Mouse (Mus musculus): Measurements from ENCODE around the gene Mogs. TPM values are rescaled to one million over a fixed set of nuclear protein-coding genes. Genes with fewer than 3 reads are reported as not detected.

Mogs gene
- polyA plus RNA-seq, 1 experiment: 54.5 TPM

DNA sequence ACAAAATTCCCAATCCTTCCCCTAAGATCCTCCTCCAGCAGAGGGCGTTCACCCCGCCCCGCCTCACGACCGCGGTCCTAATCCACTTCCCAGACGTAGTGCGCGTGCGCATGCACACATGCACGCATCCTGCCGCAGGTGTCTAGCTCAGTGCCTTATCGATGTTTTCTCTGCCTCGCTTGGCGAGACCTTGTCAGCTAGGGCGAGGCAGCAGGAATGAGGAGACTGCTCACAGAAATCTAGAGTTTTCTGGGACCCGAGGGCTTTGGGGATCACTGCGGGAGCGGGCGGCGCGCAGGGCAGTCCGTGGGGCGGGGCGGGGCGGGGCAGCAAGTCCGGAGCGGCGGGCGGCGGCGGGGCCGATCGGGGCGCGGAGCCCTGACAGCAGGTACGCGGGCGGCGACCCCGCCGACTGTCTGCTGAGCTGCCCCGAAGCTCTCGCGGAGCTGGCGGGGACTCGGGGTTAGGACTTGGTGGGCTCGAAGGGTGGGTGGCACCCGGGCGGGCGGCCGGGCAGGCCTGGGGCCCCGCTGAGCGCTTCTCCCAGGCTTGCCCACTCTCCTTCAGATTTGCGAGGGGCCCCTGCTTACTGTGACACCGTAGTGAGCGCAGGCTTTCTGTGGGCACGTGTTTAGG lies 50.4 kb downstream of the Mogs start, which contains the start of gene Dctn1:
Dctn1 (plus strand) TSS at position 314 of the 636 bp plus-strand sequence.
- DNase-seq (ENCODE audit: low read depth in 1 of 2, low spot score in 2 of 2): peak; percentile 89 to 90
- Histone ChIP-seq H3K36me3 (ENCODE audit: control insufficient read depth, insufficient read depth, low read length) (no peaks in the 10 kb centered on the region), H3K4me3 (ENCODE audit: extremely low read depth, insufficient read depth, insufficient read length) (peak within 1 kb of the TSS; percentile 86), H3K27me3 (ENCODE audit: control insufficient read depth, insufficient read depth, low read length) (peaks cover 7% of the 10 kb centered on the region), H3K4me1 (ENCODE audit: control insufficient read depth, insufficient read depth, insufficient read length) (peaks cover 3% of the 10 kb centered on the region; the same call in 1 of the 2 replicates), H3K27ac (ENCODE audit: insufficient read depth, low read length) (peak within 1 kb of the TSS; percentile 86)
- under 1% methylated on average over 58 of the region's 58 CpGs for WGBS
- TF ChIP-seq CTCF (IDR thresholded peaks at IDR 0.05; ENCODE audit: extremely low read depth, insufficient read depth, insufficient read length, insufficient replicate concordance): peak; percentile 66
- TF ChIP-seq POLR2A (IDR thresholded peaks at IDR 0.05; ENCODE audit: low read depth, low read length): peak; percentile 16; the same call in 1 of the 2 replicates

DNA sequence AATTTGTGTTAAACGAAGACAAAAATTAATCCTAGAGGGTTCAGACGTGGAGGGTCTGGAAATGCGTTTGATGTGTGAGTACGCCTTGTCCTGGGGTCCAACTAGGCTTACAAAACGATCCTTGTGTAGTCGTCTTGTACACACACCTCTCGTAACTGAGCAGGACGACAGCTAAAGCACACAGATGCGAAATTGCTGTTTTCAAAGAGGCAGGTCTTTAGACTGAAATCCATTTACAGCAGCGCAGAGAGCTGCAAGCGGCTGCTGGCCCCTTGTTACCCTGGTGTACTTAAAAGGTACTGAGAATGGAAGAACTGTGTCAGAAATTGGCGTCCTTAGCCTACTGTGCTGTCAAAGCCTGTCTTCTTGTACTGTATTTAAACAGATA lies 50.9 kb downstream of the Mogs start:
- Histone ChIP-seq H3K36me3 (ENCODE audit: control insufficient read depth, insufficient read depth, low read length) (no peaks in the 10 kb centered on the region), H3K27me3 (ENCODE audit: control insufficient read depth, insufficient read depth, low read length) (peaks cover 7% of the 10 kb centered on the region), H3K4me1 (ENCODE audit: control insufficient read depth, insufficient read depth, insufficient read length) (peaks cover 3% of the 10 kb centered on the region; the same call in 1 of the 2 replicates), H3K4me3 (ENCODE audit: extremely low read depth, insufficient read depth, insufficient read length) (peak overlapping the region; percentile 86), H3K27ac (ENCODE audit: insufficient read depth, low read length) (no peak overlapping the region)
- peak in 1 of 2 experiments; percentile 22 for DNase-seq (ENCODE audit: low read depth in 1 of 2, low spot score in 2 of 2)
- WGBS: under 1% methylated on average over 12 of the region's 12 CpGs
- TF ChIP-seq CTCF (IDR thresholded peaks at IDR 0.05; ENCODE audit: extremely low read depth, insufficient read depth, insufficient read length, insufficient replicate concordance) (no peak), POLR2A (IDR thresholded peaks at IDR 0.05; ENCODE audit: low read depth, low read length) (no peak)

Other genes with a start within 250 kb of the Mogs start
- gene Sema4f, start 175.7 kb upstream of the Mogs start, polyA plus RNA-seq (2012; rRNA removed): 3.2 TPM in 2 replicates
- 2.6 and 2.8 TPM in 2 replicates for gene M1ap, start 168.6 kb upstream of the Mogs start, polyA plus RNA-seq (2012; rRNA removed)
- 22.6 and 23.8 TPM in 2 replicates for gene Dok1, start 82.0 kb upstream of the Mogs start, polyA plus RNA-seq (2012; rRNA removed)
- gene Loxl3, start 81.3 kb upstream of the Mogs start, polyA plus RNA-seq (2012; rRNA removed): 3.1 and 3.5 TPM in 2 replicates
- gene Aup1, start 61.0 kb upstream of the Mogs start, polyA plus RNA-seq (2012; rRNA removed): 582 and 730 TPM in 2 replicates
- gene Htra2, start 60.2 kb upstream of the Mogs start, polyA plus RNA-seq (2012; rRNA removed): 59.1 and 69.0 TPM in 2 replicates
- 2.7 and 2.8 TPM in 2 replicates for gene Dqx1, start 57.7 kb upstream of the Mogs start, polyA plus RNA-seq (2012; rRNA removed)
- 0.11 and 0.16 TPM in 2 replicates for gene Tlx2, start 45.2 kb upstream of the Mogs start, polyA plus RNA-seq (2012; rRNA removed)
- 10.0 and 10.7 TPM in 2 replicates for gene Pcgf1, start 37.6 kb upstream of the Mogs start, polyA plus RNA-seq (2012; rRNA removed)
- 2.8 and 3.9 TPM in 2 replicates for gene Lbx2, start 29.1 kb upstream of the Mogs start, polyA plus RNA-seq (2012; rRNA removed)
- gene Ccdc142, start 13.9 kb upstream of the Mogs start, polyA plus RNA-seq (2012; rRNA removed): 12.3 and 17.0 TPM in 2 replicates
- 6.1 and 6.5 TPM in 2 replicates for gene Gm42688, start 13.9 kb upstream of the Mogs start, polyA plus RNA-seq (2012; rRNA removed)
- 35.0 and 39.7 TPM in 2 replicates for gene Mrpl53, start 6.5 kb upstream of the Mogs start, polyA plus RNA-seq (2012; rRNA removed)
- gene Wbp1, start 6.1 kb downstream of the Mogs start, polyA plus RNA-seq (2012; rRNA removed): 83.4 and 95.3 TPM in 2 replicates
- gene Ino80b, start 9.9 kb downstream of the Mogs start, polyA plus RNA-seq (2012; rRNA removed): 27.1 and 53.4 TPM in 2 replicates
- gene Rtkn, start 20.0 kb downstream of the Mogs start, polyA plus RNA-seq (2012; rRNA removed): 3.6 and 5.7 TPM in 2 replicates
- gene Wdr54, start 40.9 kb downstream of the Mogs start, polyA plus RNA-seq (2012; rRNA removed): 0.77 and 1.6 TPM in 2 replicates
- gene 1700003E16Rik, start 40.9 kb downstream of the Mogs start, polyA plus RNA-seq (2012; rRNA removed): 0.04 and 0.05 TPM in 2 replicates
- 69.0 and 85.6 TPM in 2 replicates for gene Dctn1, start 50.4 kb downstream of the Mogs start, polyA plus RNA-seq (2012; rRNA removed)
- gene Slc4a5, start 104.3 kb downstream of the Mogs start, polyA plus RNA-seq (2012; rRNA removed): 0.05 and 0.26 TPM in 2 replicates
- 7.1 and 7.7 TPM in 2 replicates for gene Mthfd2, start 210.4 kb downstream of the Mogs start, polyA plus RNA-seq (2012; rRNA removed)
- 28.3 and 35.1 TPM in 2 replicates for gene Mob1a, start 210.5 kb downstream of the Mogs start, polyA plus RNA-seq (2012; rRNA removed)
- 7.7 and 74.0 TPM in 2 replicates for gene Bola3, start 233.7 kb downstream of the Mogs start, polyA plus RNA-seq (2012; rRNA removed)